13 mouse cellular contexts compared by ENCODE assay signal in genomic region chr2:168549326-168549725, GRCm38 (mm10). TPM values are rescaled to one million over a fixed set of nuclear protein-coding genes. Genes with fewer than 3 reads are reported as not detected.
A peak's percentile ranks its signal among the peaks of the same experiment; 100 is the strongest.
DNase-seq lines count a peak whose midpoint lies in the region; ATAC-seq lines count a peak whose summit lies in the region.
"Had no signal": no experiment of that assay in that cellular context is flagged by ENCODE, and none has a peak within 500 bp of the region (broad histone marks: within the 10 kb centered on the region; RNA-seq: fewer than 3 reads in every experiment).

No protein-coding gene starts in this region.

- H3K4me2 ChIP-seq in kidney, embryonic 16.5 days (replicated peaks; ENCODE audit: low read depth, low read length) = no peak overlapping the region
- H3K4me2 ChIP-seq in limb, embryonic 13.5 days (replicated peaks) = peak overlapping the region; percentile 28; the same call in 1 of the 2 replicates

- H3K27me3 ChIP-seq in kidney, embryonic 16.5 days (ENCODE audit: insufficient read depth, low read length) = no peaks in the 10 kb centered on the region; the same call in 1 of the 2 replicates
- peaks cover 16% of the 10 kb centered on the region for H3K27me3 ChIP-seq in limb, embryonic 13.5 days

- DNase-seq in adrenal gland, postnatal 25 days = peak; percentile 17
- no peak for DNase-seq in adrenal gland, adult 18-20 months (ENCODE audit: low spot score in 2 of 2)
- no peak for DNase-seq in kidney, adult 18-20 months
- DNase-seq in MN1 (ENCODE audit: low spot score) = peak; percentile 59
- DNase-seq in layer of hippocampus, adult 9-10 months (ENCODE audit: low spot score) = no peak
- no peak for DNase-seq in layer of hippocampus, postnatal 10 days (ENCODE audit: low spot score in 2 of 2)
- DNase-seq: cerebellum, adult 2 months; heart, adult 11 months; heart, postnatal 36 days; kidney, postnatal 14 days had no signal

- no peak overlapping the region for H3K9ac ChIP-seq in kidney, embryonic 16.5 days (replicated peaks; ENCODE audit: low read length)
- H3K9ac ChIP-seq in limb, embryonic 13.5 days = no peak overlapping the region; the same call in 1 of the 2 replicates

- H3K4me3 ChIP-seq in kidney, embryonic 16.5 days (ENCODE audit: low read length) = no peak overlapping the region
- no peak overlapping the region for H3K4me3 ChIP-seq in limb, embryonic 13.5 days

- H3K4me1 ChIP-seq in kidney, embryonic 16.5 days (ENCODE audit: insufficient read depth, low read length) = peaks cover 48% of the 10 kb centered on the region
- peaks cover 90% of the 10 kb centered on the region for H3K4me1 ChIP-seq in limb, embryonic 13.5 days

- no peaks in the 10 kb centered on the region for H3K36me3 ChIP-seq in kidney, embryonic 16.5 days (ENCODE audit: insufficient read depth, low read length)
- no peaks in the 10 kb centered on the region for H3K36me3 ChIP-seq in limb, embryonic 13.5 days

- ATAC-seq in kidney, embryonic 16.5 days (ENCODE audit: low FRiP score, low TSS enrichment) = no peak
- ATAC-seq in limb, embryonic 13.5 days (ENCODE audit: low FRiP score, low read depth) = peak; percentile 46; the same call in 1 of the 2 replicates
- ATAC-seq: forebrain, embryonic 16.5 days had no signal

- WGBS in kidney, embryonic 16.5 days = 52% methylated on average over 12 of the region's 12 CpGs
- 56% methylated on average over 12 of the region's 12 CpGs for WGBS in limb, embryonic 13.5 days

- peak overlapping the region; percentile 21; the same call in 1 of the 2 replicates for H3K27ac ChIP-seq in kidney, embryonic 16.5 days (ENCODE audit: low read length)
- peak overlapping the region; percentile 79 for H3K27ac ChIP-seq in limb, embryonic 13.5 days

- H3K9me3 ChIP-seq in kidney, embryonic 16.5 days (ENCODE audit: low read length) = no peaks in the 10 kb centered on the region
- no peaks in the 10 kb centered on the region for H3K9me3 ChIP-seq in limb, embryonic 13.5 days

RNA-seq across cellular contexts. Expression of gene Nfatc2, which starts 52.1 kb away (rescaled TPM):
- 4.1 and 4.6 TPM in 2 replicates for total RNA-seq in adrenal gland, postnatal 25 days (2021)
- 1 to 10 TPM; 2.8 to 3.7 TPM for total RNA-seq in adrenal gland, adult 18-20 months (2021)
- 2.6 and 2.8 TPM in 2 replicates for polyA plus RNA-seq in kidney, embryonic 16.5 days (2015; fragmentation: Nextera tagmentation; extraction: Ambion mirVana)
- polyA plus RNA-seq in limb, embryonic 13.5 days (2015; fragmentation: Nextera tagmentation; extraction: Ambion mirVana) = 6.3 and 7.3 TPM in 2 replicates
- 10 to 100 TPM; 18.6 to 20.5 TPM for total RNA-seq in layer of hippocampus, postnatal 10 days (2021)

Comparison
In these comparisons a context has a peak if more than half of its experiments do, and no peak if none do; other contexts are left out.
1. DNase-seq: peak in adrenal gland, postnatal 25 days (single experiment) and MN1 (single experiment); none in adrenal gland, adult 18-20 months (0 of 2), kidney, adult 18-20 months (single experiment), layer of hippocampus, adult 9-10 months (single experiment) and layer of hippocampus, postnatal 10 days (0 of 2).